Mouse (Mus musculus) lung, adult 2 months (tissue): ENCODE results near the gene Atg4c. TPM values are rescaled to one million over a fixed set of nuclear protein-coding genes. Genes with fewer than 3 reads are reported as not detected.

ENCODE experiments used
- DNase-seq: peaks from one replicate; pipeline ENCODE4 v3.0.0; 2022
- H3K4me1 ChIP-seq: fragments of 200-500 bp; 2 replicates; pipeline ENCODE4 v1.6.1; 2011; ENCODE audit warnings: low read length; ENCODE audit not compliant: control insufficient read depth, insufficient read depth
- H3K4me3 ChIP-seq: fragments of 200-500 bp; replicated peaks from 2 replicates; pipeline ENCODE3; 2011; ENCODE audit warnings: low read depth, mild to moderate bottlenecking, control low read depth, low read length; ENCODE audit errors: extremely low read depth
- CTCF ChIP-seq: fragments of 200-500 bp; IDR thresholded peaks from 2 replicates; pipeline ENCODE4 v1.5.1; 2011; ENCODE audit warnings: mild to moderate bottlenecking, low read length, control low read depth; ENCODE audit not compliant: insufficient read depth
- POLR2A ChIP-seq: fragments of 200-500 bp; IDR thresholded peaks from 2 replicates; pipeline ENCODE4 v1.6.1; 2011; ENCODE audit warnings: low read depth, mild to moderate bottlenecking, control low read depth, low read length, borderline replicate concordance; ENCODE audit errors: extremely low read depth
- WGBS: fragments of 180-500 bp; shearing (Covaris S2); methylation state at CpG from one replicate; pipeline ENCODE4 v1.1.7; 2018; 5-methylcytosine and 5-hydroxymethylcytosine counted together
- polyA plus RNA-seq: library from polyadenylated mRNA; depleted of rRNA; stranded (reverse); fragments of >200 nt; gene quantifications from 2 replicates; pipeline ENCODE4 v1.2.3, GENCODE M21; 2012

Gene Atg4c
- polyA plus RNA-seq, 1 experiment = 4.6 TPM

DNA sequence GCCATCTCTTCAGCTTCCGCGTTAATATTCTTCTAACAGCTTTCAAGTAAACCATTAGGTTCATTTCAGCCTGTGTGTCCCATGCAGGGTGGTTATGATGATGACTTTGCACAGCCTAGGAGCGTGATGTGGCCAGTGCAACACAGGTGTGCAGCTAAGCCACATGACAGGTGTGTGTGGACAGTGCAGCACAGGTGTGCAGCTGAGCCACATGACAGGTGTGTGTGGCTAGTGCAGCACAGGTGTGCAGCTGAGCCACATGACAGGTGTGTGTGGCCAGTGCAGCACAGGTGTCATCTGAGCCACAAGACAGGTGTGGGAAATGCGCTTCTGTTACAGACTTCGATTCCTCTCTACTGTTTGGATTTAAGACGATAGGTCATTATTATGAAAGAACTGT is 12.0 kb downstream of the Atg4c start:
- no peak for TF ChIP-seq CTCF
- TF ChIP-seq POLR2A = no peak
- no peak overlapping the region for H3K4me3 ChIP-seq
- DNase-seq = no peak
- H3K4me1 ChIP-seq = no peaks in the 10 kb centered on the region
- WGBS = 90% methylated on average over 6 of the region's 6 CpGs

DNA sequence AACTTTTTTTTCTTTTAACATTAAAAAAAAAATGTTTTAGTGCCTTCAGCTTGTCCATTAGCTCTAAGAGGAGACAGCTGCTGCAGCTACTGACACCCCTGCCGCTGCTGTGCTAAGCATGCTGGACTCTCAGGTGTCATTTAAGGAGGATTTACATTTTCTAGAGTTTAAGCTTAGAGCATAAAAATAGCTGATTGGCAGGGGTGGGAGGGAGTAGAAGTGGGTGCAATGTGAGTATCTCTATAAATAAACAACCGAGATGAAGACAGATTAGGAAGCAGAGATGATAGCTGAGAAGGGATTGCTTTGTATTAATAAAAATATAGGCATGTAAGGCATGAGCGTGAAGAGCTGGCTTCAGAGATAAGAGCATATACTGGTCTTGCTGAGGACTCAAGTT is 12.6 kb downstream of the Atg4c start:
- TF ChIP-seq POLR2A = no peak
- TF ChIP-seq CTCF = no peak
- no peak for DNase-seq
- Histone ChIP-seq H3K4me3 (no peak overlapping the region), H3K4me1 (no peaks in the 10 kb centered on the region)
- 46% methylated on average over 3 of the region's 3 CpGs for WGBS

DNA sequence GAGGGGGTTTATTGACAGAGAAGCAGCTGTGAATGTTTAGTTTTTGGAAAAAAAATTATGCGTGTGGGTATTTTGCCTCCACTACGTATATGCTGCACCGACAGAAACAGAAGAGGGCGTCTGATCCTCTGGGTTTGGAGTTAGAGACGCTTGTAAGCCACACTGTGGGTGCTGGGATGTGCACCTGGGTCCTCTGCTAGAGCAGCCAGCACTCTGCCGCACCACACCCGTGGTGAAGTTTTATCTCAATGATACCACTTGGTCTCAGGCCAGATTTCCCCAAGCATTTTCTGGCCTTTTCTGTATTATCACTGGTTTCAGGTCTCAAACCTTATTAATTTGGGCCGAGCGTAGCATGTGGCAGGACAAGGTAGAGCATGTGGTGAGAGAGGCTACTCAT is 16.4 kb downstream of the Atg4c start:
- Histone ChIP-seq H3K4me3 (no peak overlapping the region), H3K4me1 (no peaks in the 10 kb centered on the region)
- 87% methylated on average over 9 of the region's 9 CpGs for WGBS
- DNase-seq = no peak
- TF ChIP-seq CTCF (no peak), POLR2A (no peak)

DNA sequence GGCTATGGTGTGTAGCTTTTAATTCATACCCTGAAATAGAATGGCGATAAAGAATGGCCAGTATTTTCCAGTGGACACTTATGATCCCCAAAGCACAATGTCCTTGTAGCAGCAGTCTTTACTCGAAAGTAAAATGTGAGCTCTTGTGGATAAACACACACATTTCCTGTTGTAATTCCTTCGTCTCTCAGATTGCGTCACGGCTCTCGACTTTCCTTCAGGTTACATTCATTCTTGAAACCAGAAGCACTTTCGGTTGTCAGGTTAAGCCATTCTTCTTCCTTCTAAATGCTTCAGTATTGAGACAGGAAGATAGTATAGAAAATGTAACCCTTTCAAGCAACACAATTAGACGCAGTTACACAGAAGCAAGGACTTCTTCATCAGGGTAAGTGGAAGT is 17.9 kb downstream of the Atg4c start:
- TF ChIP-seq CTCF (no peak), POLR2A (no peak)
- 31% methylated on average over 8 of the region's 8 CpGs for WGBS
- no peak for DNase-seq
- Histone ChIP-seq H3K4me1 (no peaks in the 10 kb centered on the region), H3K4me3 (no peak overlapping the region)

DNA sequence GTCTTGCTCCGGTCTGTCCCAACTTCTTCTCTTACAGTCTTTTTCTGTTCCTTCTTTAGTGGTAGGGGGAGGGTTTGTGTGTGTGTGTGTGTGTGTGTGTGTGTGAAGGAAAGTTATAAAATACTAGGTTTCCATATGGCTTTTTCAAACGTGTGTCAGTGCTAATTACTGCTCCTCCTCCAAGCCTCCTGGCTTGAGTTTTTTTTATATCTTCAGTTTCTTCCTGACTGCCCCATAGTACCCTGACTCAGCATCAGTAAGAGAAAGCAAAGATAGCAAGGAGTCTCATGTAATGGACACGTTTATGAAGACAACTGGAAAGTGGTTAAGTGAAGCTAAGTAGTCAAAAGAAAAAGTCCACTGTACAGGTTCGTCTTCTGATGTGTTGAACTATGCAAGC is 19.4 kb downstream of the Atg4c start:
- TF ChIP-seq CTCF (no peak), POLR2A (no peak)
- whole genome bisulfite sequencing = 77% methylated on average over 4 of the region's 4 CpGs
- no peak overlapping the region for H3K4me3 ChIP-seq
- H3K4me1 ChIP-seq = no peaks in the 10 kb centered on the region
- DNase-seq = no peak

DNA sequence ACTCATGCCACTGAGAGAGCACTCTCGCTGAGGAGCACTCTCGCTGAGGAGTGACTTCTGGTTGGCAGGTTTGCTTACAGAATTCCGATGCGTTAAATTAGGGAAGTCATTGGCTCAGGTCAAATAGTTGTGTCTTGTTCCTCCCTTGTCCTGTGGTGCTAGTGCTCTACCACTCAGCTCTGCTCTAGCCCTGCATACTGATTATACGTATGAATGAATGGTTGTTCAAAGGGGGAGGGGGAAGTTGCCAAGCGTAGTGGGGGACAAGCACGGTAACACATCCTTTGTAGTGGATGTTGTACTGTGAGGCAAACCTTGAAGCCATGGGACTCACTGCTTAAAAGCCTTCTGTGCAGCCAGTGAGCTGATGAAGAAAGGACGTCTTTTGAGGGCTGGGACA is 28.5 kb downstream of the Atg4c start:
- DNase-seq = no peak
- TF ChIP-seq CTCF = no peak
- TF ChIP-seq POLR2A = no peak
- H3K4me3 ChIP-seq = no peak overlapping the region
- 91% methylated on average over 8 of the region's 8 CpGs for WGBS
- H3K4me1 ChIP-seq = no peaks in the 10 kb centered on the region

DNA sequence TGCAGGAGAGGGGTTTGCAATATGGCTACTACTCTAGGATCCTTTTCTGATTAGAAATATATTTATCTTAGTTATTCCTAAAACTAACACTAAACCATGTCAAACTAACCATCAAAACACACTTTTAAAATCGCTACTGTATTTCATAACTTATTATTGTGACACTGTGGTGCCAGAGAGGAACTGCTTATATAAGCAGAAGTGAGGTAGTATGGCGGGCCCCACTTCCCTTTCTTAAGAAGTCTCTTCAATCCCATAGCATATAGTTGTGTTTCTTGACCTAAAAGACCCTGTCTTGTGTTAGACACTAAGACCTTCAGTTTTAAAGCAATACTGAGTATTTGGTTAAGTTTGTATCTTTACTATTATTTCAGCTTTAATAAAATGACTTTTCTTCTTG is 31.1 kb downstream of the Atg4c start:
- no peak overlapping the region for H3K4me3 ChIP-seq
- WGBS = 59% methylated on average over 2 of the region's 2 CpGs
- no peaks in the 10 kb centered on the region for H3K4me1 ChIP-seq
- TF ChIP-seq POLR2A (no peak), CTCF (no peak)
- DNase-seq = no peak

DNA sequence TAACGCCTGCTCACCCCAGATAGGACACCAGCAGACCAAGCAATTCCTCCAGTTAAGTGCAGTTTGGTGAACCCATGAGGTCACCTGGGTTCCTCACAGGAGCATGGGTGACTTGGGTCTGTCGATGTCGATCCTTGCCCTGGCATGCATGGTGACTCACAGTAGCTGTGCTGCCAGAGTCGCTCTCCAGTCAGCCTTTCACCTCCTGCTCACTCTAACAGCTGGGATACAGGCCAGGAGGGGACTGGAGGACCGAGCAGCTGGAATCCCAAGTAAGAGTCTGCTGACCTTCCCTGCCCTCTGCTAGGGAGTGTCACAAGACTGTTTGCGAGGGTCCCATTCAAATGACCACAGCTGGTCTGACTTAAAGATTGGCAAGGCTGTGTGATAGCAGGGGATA is 33.5 kb downstream of the Atg4c start:
- DNase-seq = no peak
- TF ChIP-seq POLR2A = no peak
- TF ChIP-seq CTCF = no peak
- no peaks in the 10 kb centered on the region for H3K4me1 ChIP-seq
- WGBS = 63% methylated on average over 6 of the region's 6 CpGs
- H3K4me3 ChIP-seq = no peak overlapping the region

DNA sequence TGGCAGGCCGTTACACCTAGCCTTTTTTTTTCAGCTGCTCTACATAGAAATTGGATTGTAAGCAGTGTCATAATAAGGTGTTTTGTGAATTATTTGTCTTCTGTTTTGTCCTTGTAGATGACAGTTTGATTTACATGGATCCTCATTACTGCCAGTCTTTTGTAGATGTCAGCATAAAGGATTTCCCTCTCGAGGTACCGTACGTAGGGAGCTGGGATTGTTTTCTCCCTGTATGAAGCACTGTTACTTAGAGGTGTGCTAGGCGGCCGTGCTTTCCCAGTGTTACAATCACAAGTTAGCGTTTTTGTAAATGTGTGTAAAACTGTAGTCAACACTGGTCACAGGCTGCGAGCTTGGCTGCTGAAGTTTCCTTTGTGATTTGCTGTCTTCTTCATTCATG is 35.6 kb downstream of the Atg4c start:
- 84% methylated on average over 8 of the region's 8 CpGs for WGBS
- DNase-seq = no peak
- no peaks in the 10 kb centered on the region for H3K4me1 ChIP-seq
- no peak for TF ChIP-seq POLR2A
- no peak overlapping the region for H3K4me3 ChIP-seq

DNA sequence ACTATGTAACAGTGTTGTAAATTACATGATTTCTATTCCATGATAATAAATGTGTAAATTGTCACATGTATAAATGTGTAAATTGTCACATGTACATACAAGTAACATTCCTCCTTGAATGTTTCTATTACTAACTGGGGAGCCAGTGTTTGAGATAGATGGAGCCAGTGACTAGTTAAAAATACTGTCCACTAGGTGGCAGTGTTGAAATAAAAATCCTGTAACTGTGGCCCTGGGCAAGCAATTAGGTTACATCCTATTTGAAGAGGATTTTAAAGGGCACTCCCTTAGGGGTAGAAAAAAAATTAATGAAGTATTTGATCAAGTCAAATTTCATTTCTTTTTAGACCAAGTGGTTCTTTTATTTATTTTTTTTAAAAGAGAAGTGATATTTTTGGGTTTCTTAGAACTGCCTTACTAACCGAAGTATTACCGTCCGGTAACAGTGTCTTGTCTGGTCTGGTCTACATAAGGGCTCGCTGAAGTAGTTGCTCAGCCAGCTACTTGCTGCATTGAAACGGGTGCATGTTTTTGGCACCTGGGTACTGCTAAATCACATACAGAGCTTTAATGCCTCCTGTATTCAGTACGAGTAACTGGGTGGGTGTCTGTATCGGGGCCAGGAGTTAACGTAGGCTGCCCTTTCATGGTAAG is 41.6 kb downstream of the Atg4c start:
- H3K4me1 ChIP-seq = no peaks in the 10 kb centered on the region
- WGBS = 89% methylated on average over 8 of the region's 8 CpGs
- no peak overlapping the region for H3K4me3 ChIP-seq
- TF ChIP-seq CTCF (no peak), POLR2A (no peak)
- DNase-seq = no peak
